Mouse (Mus musculus): ENCODE data around the gene Lsmem1. TPM values are rescaled to one million over a fixed set of nuclear protein-coding genes. Genes with fewer than 3 reads are reported as not detected.

Lsmem1 gene
- polyA plus RNA-seq, 1 experiment from 2014 or later = 31.2 TPM

DNA sequence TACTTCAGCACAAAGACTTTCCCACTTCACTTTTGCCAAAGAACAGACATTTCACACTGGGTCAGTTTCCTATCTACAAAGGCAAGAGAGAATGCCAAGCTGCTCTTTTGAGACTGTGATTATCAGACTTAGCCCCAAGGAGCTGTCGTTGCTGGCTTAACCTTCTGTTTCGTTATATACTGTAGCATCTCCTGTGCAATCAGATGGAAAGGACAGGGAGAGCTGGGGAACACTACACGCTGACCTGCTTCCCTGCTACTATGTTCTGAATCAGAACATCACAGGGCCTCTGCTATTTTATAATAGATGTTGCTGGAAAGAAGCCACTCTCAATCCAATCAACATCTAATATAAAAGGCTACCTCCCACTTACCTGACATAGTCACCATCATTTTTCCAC lies 9.8 kb upstream of the Lsmem1 start:
- H3K27ac ChIP-seq = no peak overlapping the region
- H3K9ac ChIP-seq = no peak overlapping the region
- H3K4me2 ChIP-seq = no peak overlapping the region
- H3K4me3 ChIP-seq = no peak overlapping the region
- H3K36me3 ChIP-seq = peaks cover 80% of the 10 kb centered on the region
- H3K9me3 ChIP-seq (replicated peaks) = no peaks in the 10 kb centered on the region
- WGBS = 77% methylated on average over 3 of the region's 3 CpGs
- no peaks in the 10 kb centered on the region for H3K4me1 ChIP-seq (replicated peaks)
- ATAC-seq (replicated peaks; ENCODE audit: insufficient number of reproducible peaks, insufficient read depth, low FRiP score, low read depth) = no peak
- H3K27me3 ChIP-seq = no peaks in the 10 kb centered on the region

- 81% methylated on average over 4 of the region's 4 CpGs for WGBS
- peaks cover 79% of the 10 kb centered on the region for H3K36me3 ChIP-seq
Measured at GRCm38 (mm10) chr12:40207909-40208308, 8.6 kb upstream of the Lsmem1 start.

DNA sequence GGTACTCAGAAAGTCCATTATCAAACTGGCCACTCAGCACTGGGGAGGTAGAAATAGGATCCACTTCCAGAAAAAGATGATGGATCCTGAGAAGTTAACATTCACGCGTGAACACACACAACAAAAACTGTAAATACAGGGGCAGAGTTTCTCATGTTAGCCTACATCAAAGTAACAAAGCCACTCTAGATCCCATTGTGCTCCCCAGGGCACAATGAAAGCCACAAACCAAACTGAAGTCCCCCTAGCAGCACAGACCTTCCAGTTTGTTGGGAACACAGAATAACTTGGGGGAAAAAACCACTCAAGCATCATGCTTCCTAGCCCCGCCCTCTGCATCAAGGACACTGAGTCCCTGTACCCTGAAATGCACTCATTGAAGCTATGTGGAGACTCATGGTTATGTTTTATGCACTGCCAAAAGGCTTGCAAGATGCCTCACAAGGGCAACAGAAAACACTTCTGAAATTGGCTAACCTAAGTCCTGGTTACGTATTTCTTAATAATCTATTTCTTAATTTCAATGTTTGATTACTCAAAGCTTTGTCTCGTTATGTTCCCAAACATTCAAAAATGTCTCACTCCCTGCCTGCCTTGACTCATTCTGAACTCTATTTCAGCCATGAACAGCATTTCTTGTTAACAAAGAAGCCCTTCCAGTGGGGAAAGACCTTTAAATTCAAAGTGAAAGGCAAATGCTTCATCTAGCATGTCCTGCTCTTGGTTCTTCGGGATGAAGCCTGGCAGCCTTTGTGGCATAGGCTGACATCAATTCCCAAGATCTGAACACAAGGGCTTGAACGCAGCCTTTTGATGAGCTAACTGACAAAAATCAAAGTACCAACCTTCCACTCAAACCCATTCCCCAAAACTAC lies 3.1 kb upstream of the Lsmem1 start:
- Histone ChIP-seq H3K9me3 (replicated peaks) (no peaks in the 10 kb centered on the region), H3K27me3 (no peaks in the 10 kb centered on the region), H3K27ac (no peak overlapping the region), H3K36me3 (peaks cover 48% of the 10 kb centered on the region), H3K4me3 (no peak overlapping the region), H3K4me1 (replicated peaks) (peaks cover 6% of the 10 kb centered on the region; the same call in 1 of the 2 replicates), H3K9ac (no peak overlapping the region), H3K4me2 (no peak overlapping the region)
- ATAC-seq (replicated peaks; ENCODE audit: insufficient number of reproducible peaks, insufficient read depth, low FRiP score, low read depth) = no peak
- 92% methylated on average over 7 of the region's 7 CpGs for WGBS

More at GRCm38 (mm10) chr12:40207909-40208308, 8.6 kb upstream of the Lsmem1 start:
- Histone ChIP-seq H3K27me3 (no peaks in the 10 kb centered on the region), H3K4me3 (no peak overlapping the region), H3K9me3 (replicated peaks) (no peaks in the 10 kb centered on the region), H3K9ac (no peak overlapping the region), H3K4me1 (replicated peaks) (no peaks in the 10 kb centered on the region), H3K4me2 (no peak overlapping the region), H3K27ac (no peak overlapping the region)
- ATAC-seq (replicated peaks; ENCODE audit: insufficient number of reproducible peaks, insufficient read depth, low FRiP score, low read depth) = no peak

DNA sequence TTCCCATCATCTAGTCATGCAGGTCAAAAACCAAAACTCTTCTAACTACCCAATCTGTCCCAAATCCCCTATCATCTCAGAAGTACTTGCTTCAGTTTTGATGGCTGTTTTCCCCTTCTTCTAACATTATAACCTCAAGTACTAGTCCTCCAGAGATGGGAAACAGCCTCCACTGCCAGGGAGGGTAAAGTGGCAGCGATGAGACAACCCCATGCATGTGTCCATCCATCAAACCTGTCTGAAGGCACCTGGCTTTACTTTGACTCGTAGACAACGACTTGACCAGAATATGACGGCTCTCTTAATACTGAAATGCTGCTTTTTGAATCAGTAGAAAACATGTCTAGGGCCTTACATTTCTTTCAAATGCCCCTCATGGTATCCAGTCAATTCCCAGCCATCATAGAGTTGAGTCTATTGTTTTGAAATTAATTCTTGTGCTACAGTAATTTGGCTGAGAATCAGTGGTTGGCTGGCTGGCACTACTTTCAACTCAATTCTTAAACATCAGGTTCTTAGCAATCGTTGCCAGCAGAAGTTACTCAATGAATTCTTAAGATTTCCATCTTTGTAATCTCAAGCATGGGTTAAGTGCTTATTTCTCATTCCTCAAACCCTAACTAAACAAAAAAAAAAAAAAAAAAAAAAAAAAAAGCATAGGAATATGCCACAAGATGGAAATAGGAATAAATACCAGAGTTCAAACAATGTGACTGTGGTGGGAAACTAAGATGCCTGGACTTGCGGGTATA lies 1.4 kb upstream of the Lsmem1 start:
- no peak overlapping the region for H3K27ac ChIP-seq
- ATAC-seq (replicated peaks; ENCODE audit: insufficient number of reproducible peaks, insufficient read depth, low FRiP score, low read depth) = no peak
- peaks cover 35% of the 10 kb centered on the region for H3K36me3 ChIP-seq
- H3K27me3 ChIP-seq = no peaks in the 10 kb centered on the region
- H3K9me3 ChIP-seq (replicated peaks) = no peaks in the 10 kb centered on the region
- peaks cover 6% of the 10 kb centered on the region; the same call in 1 of the 2 replicates for H3K4me1 ChIP-seq (replicated peaks)
- no peak overlapping the region for H3K4me2 ChIP-seq
- WGBS = 83% methylated on average over 6 of the region's 6 CpGs
- H3K9ac ChIP-seq = no peak overlapping the region
- H3K4me3 ChIP-seq = no peak overlapping the region

GRCm38 (mm10) chr12:40199795-40200402 lies 609 bp upstream of the Lsmem1 start:
- H3K27me3 ChIP-seq = no peaks in the 10 kb centered on the region
- H3K36me3 ChIP-seq = peaks cover 27% of the 10 kb centered on the region
- WGBS = 35% methylated on average over 7 of the region's 7 CpGs
- peak overlapping the region; percentile 58 for H3K4me2 ChIP-seq
- peak overlapping the region; percentile 47; the same call in 1 of the 2 replicates for H3K9ac ChIP-seq
- H3K4me3 ChIP-seq = peak overlapping the region; percentile 47
- no peaks in the 10 kb centered on the region for H3K9me3 ChIP-seq (replicated peaks)
- ATAC-seq (replicated peaks; ENCODE audit: insufficient number of reproducible peaks, insufficient read depth, low FRiP score, low read depth) = peak; percentile 12; the same call in 1 of the 2 replicates
- H3K4me1 ChIP-seq (replicated peaks) = peaks cover 6% of the 10 kb centered on the region; the same call in 1 of the 2 replicates
- peak overlapping the region; percentile 88 for H3K27ac ChIP-seq

GRCm38 (mm10) chr12:40198427-40198826 lies 863 bp downstream of the Lsmem1 start:
- peak overlapping the region; percentile 47 for H3K4me3 ChIP-seq
- H3K27ac ChIP-seq = peak overlapping the region; percentile 88
- H3K27me3 ChIP-seq = no peaks in the 10 kb centered on the region
- peaks cover 6% of the 10 kb centered on the region; the same call in 1 of the 2 replicates for H3K4me1 ChIP-seq (replicated peaks)
- H3K9me3 ChIP-seq (replicated peaks) = no peaks in the 10 kb centered on the region
- peak overlapping the region; percentile 58 for H3K4me2 ChIP-seq
- ATAC-seq (replicated peaks; ENCODE audit: insufficient number of reproducible peaks, insufficient read depth, low FRiP score, low read depth) = peak; percentile 60
- peak overlapping the region; percentile 47 for H3K9ac ChIP-seq
- H3K36me3 ChIP-seq = peaks cover 12% of the 10 kb centered on the region
- WGBS = 34% methylated on average over 9 of the region's 9 CpGs

DNA sequence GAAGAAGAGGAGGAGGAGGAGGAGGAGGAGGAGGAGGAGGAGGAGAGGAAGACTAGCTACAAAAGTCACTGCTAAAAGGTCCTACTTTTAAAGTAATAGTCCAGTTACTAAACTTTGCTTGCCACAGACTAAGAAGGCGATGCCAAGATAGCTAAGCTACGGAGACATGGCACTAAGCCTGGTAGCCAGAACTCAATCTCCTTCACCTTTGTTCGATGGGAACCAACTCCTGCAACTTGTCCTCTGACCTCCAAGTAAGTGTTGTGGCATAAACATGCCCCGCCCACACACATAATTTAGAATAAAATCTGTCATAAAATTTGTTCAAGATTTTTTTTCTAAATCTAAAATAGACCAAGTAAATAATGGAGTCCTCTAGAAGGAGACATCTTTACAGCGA lies 1.3 kb downstream of the Lsmem1 start:
- Histone ChIP-seq H3K36me3 (peaks cover 9% of the 10 kb centered on the region; the same call in 1 of the 2 replicates), H3K9me3 (replicated peaks) (no peaks in the 10 kb centered on the region), H3K9ac (peak overlapping the region; percentile 47), H3K27ac (peak overlapping the region; percentile 88), H3K4me2 (peak overlapping the region; percentile 58), H3K27me3 (no peaks in the 10 kb centered on the region), H3K4me1 (replicated peaks) (peaks cover 6% of the 10 kb centered on the region; the same call in 1 of the 2 replicates), H3K4me3 (peak overlapping the region; percentile 47)
- WGBS = 51% methylated on average over 5 of the region's 5 CpGs
- ATAC-seq (replicated peaks; ENCODE audit: insufficient number of reproducible peaks, insufficient read depth, low FRiP score, low read depth) = no peak

DNA sequence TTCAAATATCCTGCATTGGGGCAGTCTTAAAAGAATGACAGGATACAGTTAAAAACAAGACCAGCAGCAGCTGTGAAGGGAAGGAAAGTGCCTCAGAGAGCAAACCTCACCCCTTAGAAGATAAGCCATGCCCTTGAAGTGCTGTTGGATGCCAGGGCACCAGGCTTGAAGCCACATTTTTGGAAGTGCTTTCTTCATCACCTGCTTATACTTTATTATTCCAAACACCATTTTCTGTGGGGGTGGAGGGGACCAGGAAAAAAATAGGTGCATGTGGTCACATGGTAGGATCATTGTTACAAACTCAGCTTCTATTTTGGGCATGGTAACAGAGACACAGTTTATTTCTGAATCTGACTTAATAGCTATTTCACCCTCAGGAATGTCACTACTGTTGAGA lies 1.8 kb downstream of the Lsmem1 start:
- H3K27ac ChIP-seq = peak overlapping the region; percentile 88
- no peaks in the 10 kb centered on the region for H3K9me3 ChIP-seq (replicated peaks)
- H3K36me3 ChIP-seq = peaks cover 5% of the 10 kb centered on the region; the same call in 1 of the 2 replicates
- H3K9ac ChIP-seq = no peak overlapping the region
- H3K27me3 ChIP-seq = no peaks in the 10 kb centered on the region
- peak overlapping the region; percentile 50 for H3K4me2 ChIP-seq
- peak; percentile 66 for ATAC-seq (replicated peaks; ENCODE audit: insufficient number of reproducible peaks, insufficient read depth, low FRiP score, low read depth)
- peak overlapping the region; percentile 18; the same call in 1 of the 2 replicates for H3K4me3 ChIP-seq
- H3K4me1 ChIP-seq (replicated peaks) = peaks cover 6% of the 10 kb centered on the region; the same call in 1 of the 2 replicates

- Histone ChIP-seq H3K4me3 (no peak overlapping the region), H3K36me3 (peaks cover 3% of the 10 kb centered on the region; the same call in 1 of the 2 replicates), H3K4me2 (no peak overlapping the region), H3K27me3 (no peaks in the 10 kb centered on the region), H3K27ac (no peak overlapping the region), H3K9ac (no peak overlapping the region), H3K9me3 (replicated peaks) (no peaks in the 10 kb centered on the region), H3K4me1 (replicated peaks) (no peaks in the 10 kb centered on the region)
- 69% methylated on average over 3 of the region's 3 CpGs for WGBS
- no peak for ATAC-seq (replicated peaks; ENCODE audit: insufficient number of reproducible peaks, insufficient read depth, low FRiP score, low read depth)
Measured at GRCm38 (mm10) chr12:40185474-40185873, 13.8 kb downstream of the Lsmem1 start.

- H3K4me1 ChIP-seq (replicated peaks) = 0 out of 2 replicates have a peak, but pooled peaks cover 2% of the 10 kb centered on the region
- H3K36me3 ChIP-seq = peaks cover 3% of the 10 kb centered on the region; the same call in 1 of the 2 replicates
- H3K4me2 ChIP-seq = no peak overlapping the region
- H3K9ac ChIP-seq = no peak overlapping the region
- ATAC-seq (replicated peaks; ENCODE audit: insufficient number of reproducible peaks, insufficient read depth, low FRiP score, low read depth) = no peak
- no peaks in the 10 kb centered on the region for H3K9me3 ChIP-seq (replicated peaks)
- WGBS = 48% methylated on average over 6 of the region's 6 CpGs
- no peak overlapping the region for H3K27ac ChIP-seq
- H3K27me3 ChIP-seq = no peaks in the 10 kb centered on the region
- H3K4me3 ChIP-seq = no peak overlapping the region
Measured at GRCm38 (mm10) chr12:40177089-40177488, 22.2 kb downstream of the Lsmem1 start.

GRCm38 (mm10) chr12:40176158-40176557 lies 23.1 kb downstream of the Lsmem1 start:
- WGBS = 61% methylated on average over 2 of the region's 2 CpGs
- Histone ChIP-seq H3K36me3 (peaks cover 1% of the 10 kb centered on the region; the same call in 1 of the 2 replicates), H3K4me2 (no peak overlapping the region), H3K27me3 (no peaks in the 10 kb centered on the region), H3K27ac (no peak overlapping the region), H3K9ac (no peak overlapping the region), H3K4me1 (replicated peaks) (0 out of 2 replicates have a peak, but pooled peaks cover 2% of the 10 kb centered on the region), H3K9me3 (replicated peaks) (no peaks in the 10 kb centered on the region), H3K4me3 (no peak overlapping the region)
- ATAC-seq (replicated peaks; ENCODE audit: insufficient number of reproducible peaks, insufficient read depth, low FRiP score, low read depth) = no peak
